Mouse (Mus musculus): Measurements from ENCODE around the gene Myof. TPM values are rescaled to one million over a fixed set of nuclear protein-coding genes. Genes with fewer than 3 reads are reported as not detected.

Myof gene
- polyA plus RNA-seq, 1 experiment, result 428 TPM

DNA sequence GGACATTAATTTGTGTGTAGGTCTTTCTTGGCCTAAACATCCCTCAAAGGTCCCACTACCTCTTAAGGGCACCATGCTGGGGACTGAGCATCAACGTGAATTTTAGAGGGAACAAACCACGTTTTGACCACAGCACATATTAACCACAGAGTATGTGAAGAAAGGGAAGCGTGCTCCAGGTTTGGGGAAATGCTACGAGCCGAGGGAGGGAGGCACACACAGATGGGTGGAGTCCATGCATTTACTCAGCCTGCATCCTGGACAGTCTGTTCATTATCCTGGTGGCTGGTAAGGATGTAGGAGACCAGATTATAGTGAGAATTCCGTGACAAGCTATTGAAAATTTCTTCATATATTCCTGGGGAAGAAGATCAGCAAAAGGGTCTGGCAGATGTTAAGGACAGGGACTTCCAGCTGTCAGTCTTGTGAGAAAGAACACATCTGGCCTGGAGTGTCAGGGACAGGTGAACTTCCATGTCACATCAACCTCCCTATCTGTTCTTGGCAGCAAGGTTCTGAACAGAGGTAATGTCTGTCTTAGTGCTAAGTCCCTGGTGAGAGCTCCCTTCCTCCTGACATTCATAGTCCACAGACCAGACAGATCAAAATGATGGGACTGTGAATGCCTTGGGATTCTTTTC, 166.7 kb downstream of the Myof start:
- no peak for DNase-seq (ENCODE audit: low spot score)

DNA sequence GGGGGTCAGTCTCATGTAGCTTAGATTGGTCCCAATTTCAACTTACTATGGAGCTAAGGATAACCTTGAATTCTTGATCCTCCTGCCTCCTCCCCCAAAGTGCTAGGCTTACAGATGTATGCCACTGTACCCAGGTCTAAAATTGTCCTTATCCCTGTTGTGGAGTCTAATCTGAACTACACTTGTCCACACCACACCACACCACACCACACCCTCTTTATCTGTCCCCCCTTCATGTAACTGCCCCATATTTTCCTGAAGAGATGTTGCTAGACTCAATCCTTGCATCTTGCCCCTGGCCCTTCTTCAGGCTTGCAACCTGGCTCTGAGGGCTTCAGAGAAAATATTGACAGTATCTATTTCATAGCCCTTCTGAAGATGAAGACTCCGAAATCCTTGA, 169.9 kb downstream of the Myof start:
- DNase-seq (ENCODE audit: low spot score), result no peak

DNA sequence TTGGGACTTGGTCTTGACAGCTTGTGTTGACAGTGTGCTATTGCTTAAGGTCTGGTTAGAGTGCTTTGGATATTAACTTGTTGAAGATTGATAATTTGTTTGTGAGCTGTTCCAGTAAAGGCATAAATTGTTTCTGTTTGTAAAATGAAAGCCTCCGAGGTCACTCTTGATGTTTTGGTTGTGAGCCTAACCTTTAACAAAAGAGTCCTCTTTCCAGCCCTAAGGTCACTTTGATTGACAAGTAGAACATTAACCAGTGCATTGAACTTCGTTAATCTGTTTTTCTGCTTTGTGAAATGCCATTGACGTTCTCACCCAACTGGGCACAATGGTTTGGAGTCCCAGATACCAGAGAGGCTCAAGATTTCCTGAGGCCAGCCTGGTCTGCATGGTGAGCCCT, 175.8 kb downstream of the Myof start:
- DNase-seq (ENCODE audit: low spot score), result no peak

DNA sequence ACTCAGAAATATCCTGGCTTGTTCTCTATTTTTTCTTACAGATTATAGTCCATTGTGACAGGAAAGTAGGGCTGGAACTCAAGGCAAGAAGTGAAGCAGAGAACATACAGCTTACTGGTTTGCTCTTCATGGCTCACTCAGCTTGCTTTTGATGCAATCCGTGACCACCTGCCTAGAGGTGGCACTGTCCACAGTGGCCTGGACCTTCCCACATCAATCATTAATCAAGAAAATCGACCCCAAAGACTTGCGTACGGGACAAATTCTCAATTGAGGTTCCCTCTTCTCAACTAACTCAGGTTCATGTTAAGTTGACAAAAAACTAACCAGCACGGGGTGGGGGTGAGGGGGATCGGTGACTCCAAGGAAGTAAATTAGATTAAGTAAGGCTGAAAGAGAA, 176.4 kb downstream of the Myof start:
- DNase-seq (ENCODE audit: low spot score), result no peak

DNA sequence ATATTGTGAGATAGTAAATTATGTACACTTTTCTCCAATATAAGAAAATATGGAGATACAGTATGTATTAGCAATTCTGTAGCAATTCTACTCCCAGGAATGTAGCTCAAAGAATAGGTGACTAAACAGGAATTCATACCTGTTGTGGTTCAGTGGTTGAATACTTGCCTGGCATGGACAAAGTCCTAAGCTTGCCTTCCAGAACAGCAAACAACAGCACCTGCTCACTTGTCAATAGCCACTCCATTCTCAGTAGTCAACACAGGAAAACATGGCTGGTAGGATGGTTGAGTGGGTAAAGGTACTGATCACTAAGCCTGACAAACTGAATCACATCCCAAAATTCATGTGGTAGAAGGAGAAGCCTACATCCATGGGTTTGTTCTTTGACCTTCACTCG, 182.2 kb downstream of the Myof start:
- DNase-seq (ENCODE audit: low spot score), result no peak

DNA sequence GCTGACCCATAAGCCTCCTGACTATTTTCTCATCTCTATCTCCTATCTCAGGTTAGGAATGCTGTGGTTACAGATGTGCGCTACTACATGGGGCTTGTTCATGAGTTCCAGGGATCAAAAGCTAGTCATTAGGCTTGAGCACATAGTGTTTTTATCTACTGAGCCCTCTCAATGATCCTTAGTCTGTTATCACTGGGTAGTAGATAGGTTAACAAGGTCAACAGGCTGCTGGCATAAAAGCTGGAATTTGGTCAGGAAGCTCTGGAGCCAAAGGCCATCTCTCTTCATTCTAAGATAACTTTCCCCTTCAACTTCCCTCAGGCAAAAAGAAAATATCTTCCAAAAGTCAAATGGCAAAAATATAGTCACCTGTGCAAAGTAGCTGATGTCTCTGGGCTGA, 183.1 kb downstream of the Myof start:
- DNase-seq (ENCODE audit: low spot score), result no peak

DNA sequence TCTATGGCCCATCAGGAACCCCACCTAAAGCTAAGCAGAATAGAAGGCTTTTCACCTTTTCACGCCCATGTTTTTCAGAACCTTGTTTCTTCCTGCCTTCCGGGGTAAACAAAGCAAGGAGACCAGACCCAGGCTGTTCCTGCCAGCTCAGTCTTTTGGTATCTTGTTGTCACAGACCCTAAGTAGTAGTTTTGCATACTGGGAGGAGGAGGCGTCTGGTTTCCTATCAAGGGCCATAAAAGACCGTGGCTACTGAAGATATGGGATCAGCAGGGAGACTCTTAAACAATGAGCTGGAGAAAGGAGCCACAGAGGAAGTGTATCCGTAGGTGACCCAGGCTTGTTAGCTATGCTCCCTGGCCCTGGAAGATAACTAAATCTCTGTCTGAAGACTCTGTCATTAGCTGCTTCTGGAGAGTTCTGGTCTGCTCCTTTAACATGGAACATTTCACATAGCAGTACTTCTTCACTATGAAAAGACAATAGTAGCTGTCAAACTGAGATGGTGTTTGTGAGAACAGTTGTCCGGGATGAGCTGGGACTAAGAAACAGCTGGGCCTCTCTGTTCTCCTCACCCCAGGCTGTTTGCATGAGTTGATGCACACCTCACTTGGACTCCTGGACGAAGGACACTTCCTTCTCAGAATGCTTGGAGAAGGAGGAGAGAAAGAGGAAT, 184.8 kb downstream of the Myof start:
- DNase-seq (ENCODE audit: low spot score), result no peak

DNA sequence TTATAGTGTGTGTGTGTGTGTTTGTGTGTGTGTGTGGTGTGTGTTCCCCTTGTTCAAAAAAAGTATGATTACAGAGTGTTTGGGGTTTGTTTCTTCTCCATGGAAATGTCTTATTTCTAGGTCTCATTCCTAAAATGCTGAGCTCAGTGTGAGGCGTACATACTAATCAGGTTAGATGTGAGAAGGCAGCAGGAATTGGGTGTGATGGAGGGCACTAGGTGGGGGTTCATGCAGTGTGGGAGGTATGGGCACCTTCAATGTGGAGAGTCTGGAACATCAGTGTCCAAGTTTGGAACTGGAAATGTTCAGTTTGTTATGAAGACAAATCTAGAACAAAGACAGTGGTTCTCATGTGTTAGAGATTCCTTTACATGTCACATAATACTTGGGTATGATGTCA, 191.3 kb downstream of the Myof start:
- DNase-seq (ENCODE audit: low spot score), result no peak

DNA sequence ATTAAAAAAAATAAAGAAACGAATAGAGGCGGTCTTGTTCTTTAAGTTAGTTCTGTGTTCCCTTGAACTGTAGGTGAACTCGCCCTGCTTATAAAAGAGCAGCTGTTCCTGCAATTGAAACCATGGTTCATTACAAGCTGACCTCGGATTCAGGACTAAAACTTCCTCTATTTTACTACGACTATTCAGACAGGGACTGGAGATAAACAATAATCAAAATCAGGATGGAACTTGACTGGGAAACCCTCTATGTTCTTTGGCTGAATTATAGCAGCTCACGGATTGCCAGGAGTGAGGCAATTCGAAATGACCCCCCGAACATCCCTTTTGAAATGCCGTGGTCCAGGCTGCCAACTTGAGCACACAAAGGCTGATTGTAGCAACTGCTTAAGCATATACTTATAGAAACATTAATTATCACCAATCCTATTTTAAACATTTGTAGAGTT, 191.8 kb downstream of the Myof start:
- no peak for DNase-seq (ENCODE audit: low spot score)

Other genes with a start within 250 kb of the Myof start
- 1.8 and 2.1 TPM in 2 replicates for gene Cep55, start 11.4 kb upstream of the Myof start, polyA plus RNA-seq (2012; rRNA removed)
- 1.0 and 1.9 TPM in 2 replicates for gene Ffar4, start 53.5 kb upstream of the Myof start, polyA plus RNA-seq (2012; rRNA removed)
- 87.2 and 137 TPM in 2 replicates for gene Rbp4, start 81.7 kb upstream of the Myof start, polyA plus RNA-seq (2012; rRNA removed)
- gene Pde6c, start 89.2 kb upstream of the Myof start, polyA plus RNA-seq (2012; rRNA removed), result not detected in 2 replicates
- 18.4 and 21.1 TPM in 2 replicates for gene Fra10ac1, start 180.6 kb upstream of the Myof start, polyA plus RNA-seq (2012; rRNA removed)
- gene Lgi1, start 221.0 kb upstream of the Myof start, polyA plus RNA-seq (2012; rRNA removed), result 1.0 and 1.4 TPM in 2 replicates